Mouse (Mus musculus): ENCODE data around the gene Clec12a. TPM values are rescaled to one million over a fixed set of nuclear protein-coding genes. Genes with fewer than 3 reads are reported as not detected.

The Clec12a gene
- polyA plus RNA-seq, 1 experiment = 106 TPM

GRCm38 (mm10) chr6:129383466-129383865, 41.0 kb downstream of the Clec12a start:
- Histone ChIP-seq H3K27ac (ENCODE audit: control insufficient read depth, insufficient read depth, low read depth, low read length, poor library complexity) (no peak overlapping the region), H3K4me1 (ENCODE audit: control insufficient read depth, insufficient read depth, low read length) (no peaks in the 10 kb centered on the region; the same call in 1 of the 2 replicates), H3K4me3 (replicated peaks; ENCODE audit: control insufficient read depth, low read depth, low read length) (no peak overlapping the region)
- TF ChIP-seq POLR2A (IDR thresholded peaks at IDR 0.05; ENCODE audit: borderline replicate concordance, control insufficient read depth, low read depth, low read length) = no peak
- no peak for TF ChIP-seq CTCF (IDR thresholded peaks at IDR 0.05; ENCODE audit: control insufficient read depth, insufficient read depth, low read length)
- WGBS = 72% methylated on average over 3 of the region's 3 CpGs

DNA sequence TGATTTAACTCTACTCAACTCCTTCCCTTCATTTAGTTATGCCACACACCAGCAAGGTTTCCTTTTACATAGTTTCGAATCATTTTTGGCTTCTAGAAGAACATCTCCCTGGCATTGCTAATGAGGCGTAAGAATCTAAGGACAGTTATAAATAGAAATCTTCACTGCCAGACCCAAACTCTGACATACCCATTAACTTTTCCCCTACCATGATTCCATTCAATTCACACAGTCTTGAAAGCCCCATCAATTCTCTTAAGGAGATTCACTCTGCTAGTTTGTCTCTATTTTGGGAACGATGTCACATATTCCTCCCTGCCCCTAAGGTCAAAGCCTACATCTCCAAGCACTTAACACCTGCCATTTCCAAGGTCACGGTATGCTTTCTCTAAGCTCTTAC, 42.5 kb downstream of the Clec12a start:
- TF ChIP-seq POLR2A (IDR thresholded peaks at IDR 0.05; ENCODE audit: borderline replicate concordance, control insufficient read depth, low read depth, low read length) = no peak
- TF ChIP-seq CTCF (IDR thresholded peaks at IDR 0.05; ENCODE audit: control insufficient read depth, insufficient read depth, low read length) = no peak
- H3K4me1 ChIP-seq (ENCODE audit: control insufficient read depth, insufficient read depth, low read length) = no peaks in the 10 kb centered on the region; the same call in 1 of the 2 replicates
- no peak overlapping the region for H3K27ac ChIP-seq (ENCODE audit: control insufficient read depth, insufficient read depth, low read depth, low read length, poor library complexity)
- H3K4me3 ChIP-seq (replicated peaks; ENCODE audit: control insufficient read depth, low read depth, low read length) = no peak overlapping the region
- WGBS = 91% methylated on average over 4 of the region's 4 CpGs

- Histone ChIP-seq H3K4me1 (ENCODE audit: control insufficient read depth, insufficient read depth, low read length) (no peaks in the 10 kb centered on the region; the same call in 1 of the 2 replicates), H3K4me3 (replicated peaks; ENCODE audit: control insufficient read depth, low read depth, low read length) (no peak within 1 kb of the TSS), H3K27ac (ENCODE audit: control insufficient read depth, insufficient read depth, low read depth, low read length, poor library complexity) (no peak within 1 kb of the TSS)
- WGBS = 66% methylated on average over 2 of the region's 2 CpGs
- TF ChIP-seq CTCF (IDR thresholded peaks at IDR 0.05; ENCODE audit: control insufficient read depth, insufficient read depth, low read length) = no peak
- no peak for TF ChIP-seq POLR2A (IDR thresholded peaks at IDR 0.05; ENCODE audit: borderline replicate concordance, control insufficient read depth, low read depth, low read length)
Measured at GRCm38 (mm10) chr6:129385774-129386173, 43.3 kb downstream of the Clec12a start, which contains the start of gene Clec12b. Gene Clec12b (minus strand): TSS chr6:129385874.

DNA sequence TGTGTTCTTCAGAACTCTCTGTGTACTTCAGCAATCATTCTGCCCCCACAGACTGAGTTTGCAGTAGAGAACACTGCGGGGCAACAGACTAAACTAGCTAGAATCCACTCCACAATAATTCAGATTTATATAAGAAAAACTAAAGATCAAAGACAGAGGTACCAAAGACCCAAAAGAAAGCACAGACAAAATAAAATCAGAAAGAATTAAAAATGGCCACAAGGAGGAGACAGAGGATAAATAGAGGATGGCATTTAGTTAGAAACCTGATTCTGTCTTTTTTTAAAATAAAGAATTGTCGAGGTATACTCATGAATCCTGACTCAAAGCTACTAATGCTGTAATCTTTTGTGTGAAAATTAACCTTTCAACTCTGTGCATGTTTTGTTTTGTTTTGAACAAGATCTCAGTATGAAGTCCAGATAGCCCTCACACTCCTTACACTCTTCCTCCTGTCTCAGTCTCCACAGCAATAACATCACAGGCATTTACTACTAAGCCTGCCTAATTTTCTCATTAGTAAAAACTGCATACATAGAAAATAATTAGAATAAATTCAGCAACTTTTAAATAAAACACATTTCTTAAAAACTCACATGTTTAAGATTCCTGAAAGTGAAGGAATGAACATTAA, 50.7 kb downstream of the Clec12a start:
- Histone ChIP-seq H3K27ac (ENCODE audit: control insufficient read depth, insufficient read depth, low read depth, low read length, poor library complexity) (no peak overlapping the region), H3K4me1 (ENCODE audit: control insufficient read depth, insufficient read depth, low read length) (no peaks in the 10 kb centered on the region), H3K4me3 (replicated peaks; ENCODE audit: control insufficient read depth, low read depth, low read length) (no peak overlapping the region)
- no peak for TF ChIP-seq POLR2A (IDR thresholded peaks at IDR 0.05; ENCODE audit: borderline replicate concordance, control insufficient read depth, low read depth, low read length)
- no peak for TF ChIP-seq CTCF (IDR thresholded peaks at IDR 0.05; ENCODE audit: control insufficient read depth, insufficient read depth, low read length)
- WGBS = 13% methylated on average over 2 of the region's 2 CpGs

- TF ChIP-seq CTCF (IDR thresholded peaks at IDR 0.05; ENCODE audit: control insufficient read depth, insufficient read depth, low read length) = no peak
- TF ChIP-seq POLR2A (IDR thresholded peaks at IDR 0.05; ENCODE audit: borderline replicate concordance, control insufficient read depth, low read depth, low read length) = no peak
- no peak overlapping the region for H3K4me3 ChIP-seq (replicated peaks; ENCODE audit: control insufficient read depth, low read depth, low read length)
- no peaks in the 10 kb centered on the region for H3K4me1 ChIP-seq (ENCODE audit: control insufficient read depth, insufficient read depth, low read length)
- H3K27ac ChIP-seq (ENCODE audit: control insufficient read depth, insufficient read depth, low read depth, low read length, poor library complexity) = no peak overlapping the region
- WGBS = 61% methylated on average over 6 of the region's 6 CpGs
Measured at GRCm38 (mm10) chr6:129393732-129394131, 51.2 kb downstream of the Clec12a start.

GRCm38 (mm10) chr6:129396997-129397396, 54.5 kb downstream of the Clec12a start, which contains the start of gene Clec1b:
Gene Clec1b (plus strand): TSS chr6:129397297.
- Histone ChIP-seq H3K4me3 (replicated peaks; ENCODE audit: control insufficient read depth, low read depth, low read length) (no peak within 1 kb of the TSS), H3K4me1 (ENCODE audit: control insufficient read depth, insufficient read depth, low read length) (no peaks in the 10 kb centered on the region), H3K27ac (ENCODE audit: control insufficient read depth, insufficient read depth, low read depth, low read length, poor library complexity) (no peak within 1 kb of the TSS)
- TF ChIP-seq POLR2A (IDR thresholded peaks at IDR 0.05; ENCODE audit: borderline replicate concordance, control insufficient read depth, low read depth, low read length) (no peak), CTCF (IDR thresholded peaks at IDR 0.05; ENCODE audit: control insufficient read depth, insufficient read depth, low read length) (no peak)
- WGBS = 70% methylated on average over 8 of the region's 8 CpGs

DNA sequence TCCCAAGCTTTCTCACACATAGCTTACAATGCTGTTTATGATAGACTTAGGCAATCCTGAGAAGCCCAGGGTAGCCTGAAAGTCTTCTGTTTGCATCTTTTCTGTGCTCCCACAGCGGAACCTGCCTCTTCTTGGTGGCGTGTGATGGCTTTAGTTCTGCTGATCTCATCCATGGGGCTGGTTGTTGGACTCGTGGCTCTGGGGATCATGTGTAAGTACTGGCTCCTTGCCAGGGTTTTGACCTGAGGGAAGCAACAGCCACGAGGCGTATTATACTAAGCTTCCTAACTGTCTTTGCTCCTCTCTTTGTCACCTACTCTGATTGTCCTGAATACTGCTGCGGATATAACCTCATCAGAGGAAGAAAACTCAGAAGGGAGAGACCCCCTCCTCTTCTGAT, 57.5 kb downstream of the Clec12a start:
- Histone ChIP-seq H3K27ac (ENCODE audit: control insufficient read depth, insufficient read depth, low read depth, low read length, poor library complexity) (no peak overlapping the region; the same call in 1 of the 2 replicates), H3K4me1 (ENCODE audit: control insufficient read depth, insufficient read depth, low read length) (no peaks in the 10 kb centered on the region), H3K4me3 (replicated peaks; ENCODE audit: control insufficient read depth, low read depth, low read length) (no peak overlapping the region)
- TF ChIP-seq CTCF (IDR thresholded peaks at IDR 0.05; ENCODE audit: control insufficient read depth, insufficient read depth, low read length) = no peak
- TF ChIP-seq POLR2A (IDR thresholded peaks at IDR 0.05; ENCODE audit: borderline replicate concordance, control insufficient read depth, low read depth, low read length) = no peak
- WGBS = 34% methylated on average over 6 of the region's 6 CpGs

- WGBS = 77% methylated on average over 2 of the region's 2 CpGs
- no peak for TF ChIP-seq CTCF (IDR thresholded peaks at IDR 0.05; ENCODE audit: control insufficient read depth, insufficient read depth, low read length)
- no peak for TF ChIP-seq POLR2A (IDR thresholded peaks at IDR 0.05; ENCODE audit: borderline replicate concordance, control insufficient read depth, low read depth, low read length)
- no peaks in the 10 kb centered on the region for H3K4me1 ChIP-seq (ENCODE audit: control insufficient read depth, insufficient read depth, low read length)
- H3K4me3 ChIP-seq (replicated peaks; ENCODE audit: control insufficient read depth, low read depth, low read length) = no peak overlapping the region
- no peak overlapping the region for H3K27ac ChIP-seq (ENCODE audit: control insufficient read depth, insufficient read depth, low read depth, low read length, poor library complexity)
Measured at GRCm38 (mm10) chr6:129402404-129402803, 59.9 kb downstream of the Clec12a start.
